Mouse (Mus musculus) thymus, adult 2 months (tissue): ENCODE results near the gene Fam135a.

Experiments
- CTCF ChIP-seq: fragments of 200-500 bp; IDR thresholded peaks from 2 replicates; pipeline ENCODE4 v1.5.1; 2012; ENCODE audit warnings: mild to moderate bottlenecking, control low read depth, low read length, moderate library complexity, borderline replicate concordance; ENCODE audit not compliant: control insufficient read depth, poor library complexity, insufficient read depth; ENCODE audit errors: extremely low read depth
- POLR2A ChIP-seq: fragments of 200-500 bp; IDR thresholded peaks from 2 replicates; pipeline ENCODE4 v1.6.1; 2012; ENCODE audit warnings: mild to moderate bottlenecking, low read length, control low read depth, moderate library complexity; ENCODE audit not compliant: control insufficient read depth, poor library complexity, insufficient read depth; ENCODE audit errors: extremely low read depth

DNA sequence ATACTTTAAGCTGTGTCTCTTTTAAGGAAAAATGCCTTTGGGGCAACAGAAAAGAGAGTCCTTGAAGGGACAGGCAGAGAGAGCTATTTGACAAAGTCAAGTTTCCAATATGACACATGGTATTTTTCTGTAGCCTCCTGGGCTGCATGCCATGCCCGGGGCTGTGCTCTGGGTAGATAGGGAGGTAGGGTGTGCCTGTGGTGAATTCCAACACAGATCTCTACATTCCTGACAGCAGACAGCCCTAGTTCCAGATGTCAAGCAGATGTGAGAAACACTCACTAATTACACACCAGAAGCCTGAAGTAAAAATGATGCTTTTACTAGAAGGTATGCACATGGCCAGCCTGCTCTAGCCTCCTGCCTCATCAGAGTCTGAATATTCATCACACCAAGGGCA lies 133.9 kb downstream of the Fam135a start:
- TF ChIP-seq CTCF: no peak
- TF ChIP-seq POLR2A: no peak
